Mouse (Mus musculus): ENCODE results near the gene Gpc6. TPM values are rescaled to one million over a fixed set of nuclear protein-coding genes. Genes with fewer than 3 reads are reported as not detected.

Gpc6 gene
- total RNA-seq, 2 experiments from 2014 or later, result 18.2 to 19.4 TPM

DNA sequence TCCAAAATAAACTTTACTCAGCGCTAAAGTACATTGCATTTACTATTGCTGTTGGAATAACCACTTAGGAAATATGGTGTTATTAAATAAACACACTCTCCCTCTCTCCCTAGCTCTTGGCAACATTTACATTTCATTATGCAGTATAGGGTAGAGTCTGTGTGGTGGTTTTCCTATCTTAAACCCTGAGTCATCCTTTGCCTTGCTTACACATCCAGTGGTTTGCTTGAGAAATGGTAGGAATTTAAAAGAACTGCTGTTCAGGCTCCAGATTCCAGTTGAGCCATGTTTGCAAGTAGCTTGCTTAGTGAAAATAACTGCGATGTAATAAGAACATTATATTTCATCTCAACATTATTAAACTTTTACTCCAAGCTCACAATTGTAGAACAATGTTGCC is 3.3 kb downstream of the Gpc6 start:
- peak overlapping the region; percentile 70 for H3K4me3 ChIP-seq
- H3K27ac ChIP-seq, result no peak overlapping the region; the same call in 1 of the 2 replicates
- TF ChIP-seq CTCF (IDR thresholded peaks at IDR 0.05), result no peak
- intact Hi-C loops (cut with DNase I), result loop anchor here (5.0 to 10.0 kb wide), 4 partner anchors 296 to 1096 kb away; no protein-coding TSS in a partner anchor
- no peak for DNase-seq (ENCODE audit: extremely low spot score in 1 of 2, low spot score in 2 of 2)

DNA sequence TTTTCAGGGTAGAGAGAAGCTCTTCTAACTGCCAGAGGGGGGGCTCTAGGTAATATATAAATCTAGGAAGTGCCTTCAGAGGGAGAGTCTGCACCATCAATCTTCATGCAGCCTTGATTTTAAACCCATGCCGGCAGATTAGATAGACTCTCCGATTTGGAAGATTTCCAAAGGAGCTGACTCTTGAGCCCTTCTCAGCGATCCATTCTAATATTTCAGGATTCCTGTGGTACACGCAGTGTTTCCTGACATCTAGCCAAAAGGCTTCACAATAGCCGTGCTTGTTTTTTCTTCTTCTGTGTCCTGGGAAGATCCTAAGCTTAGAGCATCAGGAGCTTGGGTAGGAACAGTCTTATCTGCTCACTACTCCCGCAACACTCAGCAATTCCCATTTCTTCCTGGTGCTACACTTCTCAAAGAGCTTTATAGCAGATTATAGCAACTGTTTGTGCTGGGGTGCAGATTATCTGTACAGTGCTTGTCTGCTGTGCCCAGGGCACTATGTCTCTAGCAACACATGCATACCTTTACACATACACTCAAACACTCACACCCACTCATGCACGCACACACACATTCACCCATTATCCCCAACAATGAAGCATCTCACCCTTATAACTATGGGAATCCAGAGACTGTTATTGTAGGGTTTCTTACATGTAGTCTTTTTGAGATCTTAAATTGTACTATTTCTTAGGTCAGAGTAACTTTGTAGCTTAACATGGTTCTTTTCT is 3.8 kb downstream of the Gpc6 start:
- Histone ChIP-seq H3K27ac (no peak overlapping the region), H3K4me3 (no peak overlapping the region)
- DNase-seq (ENCODE audit: extremely low spot score in 1 of 2, low spot score in 2 of 2), result no peak
- intact Hi-C loops (cut with DNase I), result loop anchor here (5.0 to 10.0 kb wide), 4 partner anchors 296 to 1097 kb away; no protein-coding TSS in a partner anchor
- no peak for TF ChIP-seq CTCF (IDR thresholded peaks at IDR 0.05)

DNA sequence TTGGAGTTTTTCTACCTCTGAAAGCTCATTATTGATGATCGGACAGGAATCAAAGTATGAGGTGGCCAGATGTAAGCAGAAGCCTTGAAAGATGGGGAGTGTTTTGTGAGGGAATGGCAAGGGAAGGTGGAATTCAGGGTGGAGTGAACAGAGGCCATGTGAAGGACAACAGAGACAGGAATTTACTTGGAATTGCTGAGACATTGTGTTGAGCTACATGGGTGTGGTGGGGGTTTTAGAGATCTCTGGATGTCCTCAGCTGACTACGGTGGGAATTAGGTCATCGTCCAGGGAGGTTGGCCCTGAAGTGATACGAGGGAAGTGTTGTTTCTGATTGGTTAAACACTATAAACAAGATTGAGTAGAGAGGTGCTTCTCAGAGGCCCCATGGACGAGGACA is 8.7 kb downstream of the Gpc6 start:
- no peak for DNase-seq (ENCODE audit: extremely low spot score in 1 of 2, low spot score in 2 of 2)
- Histone ChIP-seq H3K27ac (no peak overlapping the region), H3K4me3 (no peak overlapping the region)
- no peak for TF ChIP-seq CTCF (IDR thresholded peaks at IDR 0.05)
- intact Hi-C loops (cut with DNase I), result no loop called here

DNA sequence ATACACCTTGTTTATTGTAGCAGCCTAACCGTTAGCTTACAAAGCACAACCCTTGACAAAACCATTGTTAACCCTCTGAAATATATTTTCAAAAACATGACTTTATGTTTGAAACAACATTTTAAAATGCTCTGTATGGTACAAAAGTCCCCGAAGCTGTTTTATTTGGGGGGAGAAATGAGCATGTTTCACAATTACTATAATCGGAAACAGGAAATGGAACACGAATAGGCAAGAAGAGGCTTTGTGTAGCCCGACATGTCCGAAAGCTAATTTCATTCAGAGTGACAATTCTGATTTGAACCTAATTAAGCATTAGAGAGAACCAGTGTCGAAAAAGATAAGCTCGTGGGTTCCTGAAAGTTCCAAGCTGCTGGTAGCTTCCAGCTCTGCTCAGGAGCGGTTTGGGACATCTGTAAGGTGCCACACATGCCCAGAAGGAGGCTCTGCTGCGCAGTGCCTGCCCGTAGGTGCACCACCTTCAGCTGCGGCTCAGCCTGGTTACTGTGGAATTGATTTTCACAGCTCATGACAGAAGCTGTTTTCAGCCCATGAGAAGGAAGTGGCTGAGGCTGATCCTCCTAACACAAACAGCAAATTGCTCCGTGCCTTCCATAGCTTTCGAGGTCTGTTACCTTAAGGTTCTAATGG is 12.9 kb downstream of the Gpc6 start:
- peak; percentile 25 to 45 for DNase-seq (ENCODE audit: extremely low spot score in 1 of 2, low spot score in 2 of 2)
- no peak overlapping the region for H3K4me3 ChIP-seq
- H3K27ac ChIP-seq, result no peak overlapping the region
- intact Hi-C loops (cut with DNase I), result no loop called here
- TF ChIP-seq CTCF (IDR thresholded peaks at IDR 0.05), result peak; percentile 50

DNA sequence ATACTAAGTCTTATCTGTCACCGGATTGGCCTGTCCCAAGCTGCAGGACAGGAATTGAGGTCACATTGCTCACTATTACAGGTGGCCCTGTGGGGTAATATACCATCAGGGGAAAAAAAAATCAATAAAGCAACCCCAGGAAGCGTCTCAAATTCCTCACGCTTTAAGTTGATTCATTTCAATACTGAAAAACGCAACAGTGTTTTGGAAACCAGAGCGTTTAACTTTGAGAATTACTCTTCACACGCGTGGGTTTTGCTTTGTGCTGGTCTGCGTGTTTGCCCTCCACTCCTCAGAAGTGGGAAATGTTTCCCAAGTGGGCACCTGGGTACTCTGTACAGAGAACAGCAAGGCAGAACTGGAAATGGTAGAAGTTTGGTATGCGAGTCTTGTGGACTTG is 13.6 kb downstream of the Gpc6 start:
- H3K4me3 ChIP-seq, result no peak overlapping the region
- H3K27ac ChIP-seq, result no peak overlapping the region
- no peak for DNase-seq (ENCODE audit: extremely low spot score in 1 of 2, low spot score in 2 of 2)
- TF ChIP-seq CTCF (IDR thresholded peaks at IDR 0.05), result no peak
- intact Hi-C loops (cut with DNase I), result no loop called here

DNA sequence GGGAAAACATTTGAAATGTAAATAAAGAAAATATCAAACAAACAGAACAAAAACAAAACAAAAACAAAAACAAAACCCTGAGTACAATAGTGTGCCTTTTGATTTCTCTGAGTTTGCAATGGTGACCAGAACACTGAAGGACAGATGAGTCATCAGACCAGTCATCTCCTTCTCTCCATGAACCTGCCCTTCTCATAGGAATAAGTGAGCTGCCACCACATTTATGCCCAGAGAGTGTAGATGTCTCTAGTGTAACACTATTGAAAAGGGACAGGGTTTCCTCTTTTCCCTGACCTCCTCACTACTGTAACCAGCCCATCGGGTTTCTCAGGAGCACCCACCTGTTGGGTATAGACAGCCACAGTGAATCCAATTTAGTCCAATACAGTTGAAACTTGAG is 14.4 kb downstream of the Gpc6 start:
- Histone ChIP-seq H3K27ac (no peak overlapping the region), H3K4me3 (no peak overlapping the region)
- DNase-seq (ENCODE audit: extremely low spot score in 1 of 2, low spot score in 2 of 2), result no peak
- no peak for TF ChIP-seq CTCF (IDR thresholded peaks at IDR 0.05)
- intact Hi-C loops (cut with DNase I), result no loop called here

DNA sequence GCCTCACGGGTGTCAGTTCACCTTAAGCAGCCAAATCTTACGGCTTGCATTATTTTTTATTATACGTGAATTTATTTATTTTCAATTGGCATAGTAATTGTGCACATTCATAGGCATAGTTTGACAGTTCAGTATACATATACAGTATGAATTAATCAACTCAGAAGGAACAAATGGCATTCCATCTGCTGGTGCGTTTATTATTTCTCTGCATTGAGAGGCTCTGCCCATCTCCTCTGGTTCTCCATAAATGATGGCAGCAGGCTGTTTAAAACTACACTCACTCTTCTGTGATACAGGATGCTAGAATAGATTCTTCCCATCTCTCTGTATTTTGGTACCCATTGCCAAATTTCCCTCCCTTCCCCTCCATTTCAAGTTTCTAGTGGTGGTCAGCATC is 16.7 kb downstream of the Gpc6 start:
- no peak for TF ChIP-seq CTCF (IDR thresholded peaks at IDR 0.05)
- no peak overlapping the region for H3K4me3 ChIP-seq
- no peak for DNase-seq (ENCODE audit: extremely low spot score in 1 of 2, low spot score in 2 of 2)
- H3K27ac ChIP-seq, result no peak overlapping the region
- intact Hi-C loops (cut with DNase I), result no loop called here

DNA sequence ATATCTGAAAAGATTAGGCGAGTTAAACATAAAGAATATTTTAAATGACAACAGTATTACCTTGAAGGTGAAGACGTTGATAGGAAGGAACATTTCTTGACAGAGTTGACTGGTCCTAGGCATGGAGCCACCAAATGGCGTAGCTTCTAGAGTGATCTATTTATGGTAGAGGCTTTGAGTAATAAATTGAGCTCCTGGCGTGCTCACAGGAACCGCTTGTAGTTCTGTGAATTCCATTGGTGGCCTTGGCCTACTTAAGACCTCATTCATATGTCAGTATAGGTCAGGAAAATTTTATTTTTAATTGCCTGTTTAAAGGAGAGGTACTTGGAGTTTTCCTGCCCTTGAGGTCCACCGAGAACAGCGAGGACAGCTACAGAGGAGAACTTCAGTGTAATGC is 18.6 kb downstream of the Gpc6 start:
- intact Hi-C loops (cut with DNase I), result no loop called here
- no peak for DNase-seq (ENCODE audit: extremely low spot score in 1 of 2, low spot score in 2 of 2)
- Histone ChIP-seq H3K27ac (no peak overlapping the region), H3K4me3 (no peak overlapping the region)
- TF ChIP-seq CTCF (IDR thresholded peaks at IDR 0.05), result no peak

DNA sequence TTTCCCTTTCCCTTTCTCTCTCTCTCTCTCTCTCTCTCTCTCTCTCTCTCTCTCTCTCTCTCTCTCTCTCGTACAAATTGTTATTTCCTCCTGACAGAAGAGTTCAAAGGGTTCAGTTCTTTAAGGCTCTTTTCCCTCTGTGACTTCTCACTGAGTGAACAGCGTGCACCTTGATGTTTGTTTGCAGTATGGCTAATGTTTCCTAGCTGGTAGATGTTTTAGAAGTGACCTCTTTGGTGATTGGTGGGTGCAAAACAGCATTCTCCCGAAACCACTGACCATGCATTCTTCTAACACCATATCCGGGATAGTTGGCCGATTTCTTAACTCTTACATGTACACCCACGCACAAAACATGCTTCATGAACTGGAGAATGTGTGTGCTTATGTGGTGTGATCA is 20.9 kb downstream of the Gpc6 start:
- H3K4me3 ChIP-seq, result no peak overlapping the region
- H3K27ac ChIP-seq, result no peak overlapping the region
- intact Hi-C loops (cut with DNase I), result no loop called here
- no peak for DNase-seq (ENCODE audit: extremely low spot score in 1 of 2, low spot score in 2 of 2)
- TF ChIP-seq CTCF (IDR thresholded peaks at IDR 0.05), result no peak

DNA sequence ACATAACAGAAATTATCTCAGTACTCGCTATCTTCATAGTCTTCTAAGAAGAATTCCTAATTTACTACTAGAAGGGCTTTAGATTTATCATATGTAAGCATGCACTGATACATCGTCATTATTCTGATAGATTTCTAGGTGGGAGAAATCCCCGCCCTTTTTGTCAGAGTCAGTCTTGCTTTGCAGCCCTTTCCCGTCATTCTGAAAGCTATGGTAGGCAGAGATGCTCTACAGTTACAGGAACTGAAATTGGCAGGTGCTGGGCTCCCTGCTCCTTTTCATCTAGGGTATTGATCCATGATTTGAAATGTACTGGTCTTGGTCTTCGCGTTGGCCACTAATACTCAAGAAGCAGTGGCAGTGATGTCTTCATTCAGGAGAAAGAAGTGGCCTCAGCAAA is 22.3 kb downstream of the Gpc6 start:
- Histone ChIP-seq H3K4me3 (no peak overlapping the region), H3K27ac (no peak overlapping the region)
- intact Hi-C loops (cut with DNase I), result no loop called here
- TF ChIP-seq CTCF (IDR thresholded peaks at IDR 0.05), result no peak
- DNase-seq (ENCODE audit: extremely low spot score in 1 of 2, low spot score in 2 of 2), result no peak

DNA sequence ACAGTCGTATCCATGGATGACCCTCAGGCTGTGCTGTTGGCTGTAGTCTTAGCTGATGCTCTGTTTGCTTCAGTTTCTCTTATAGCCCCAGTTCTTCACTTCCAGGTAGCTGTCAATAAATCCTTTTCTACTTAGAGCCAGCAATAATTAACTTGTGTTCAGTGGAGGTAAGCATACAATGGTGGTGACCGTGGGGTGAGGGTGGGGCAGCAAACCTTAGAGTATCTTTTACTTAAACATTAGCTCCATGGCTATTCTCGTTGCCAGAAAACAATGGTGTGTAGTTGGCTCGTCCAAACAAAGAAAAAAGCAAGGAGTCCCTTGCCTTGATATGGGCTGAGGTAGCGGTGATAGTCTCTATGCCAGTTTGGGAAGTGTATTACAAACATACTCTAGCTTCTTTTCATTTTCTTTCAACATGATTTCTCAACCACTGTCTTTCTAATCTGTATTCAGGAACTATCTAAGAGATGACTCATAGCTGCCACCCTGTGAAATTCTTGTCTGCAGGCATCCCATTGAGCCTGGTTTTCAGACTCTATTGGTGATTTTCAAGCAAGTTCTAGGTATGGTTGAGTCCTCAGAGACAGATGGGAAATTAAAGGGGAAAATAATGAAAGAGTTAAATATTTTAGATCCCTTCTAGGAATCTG is 22.9 kb downstream of the Gpc6 start:
- no peak for TF ChIP-seq CTCF (IDR thresholded peaks at IDR 0.05)
- intact Hi-C loops (cut with DNase I), result no loop called here
- no peak overlapping the region for H3K4me3 ChIP-seq
- no peak overlapping the region for H3K27ac ChIP-seq
- DNase-seq (ENCODE audit: extremely low spot score in 1 of 2, low spot score in 2 of 2), result no peak

DNA sequence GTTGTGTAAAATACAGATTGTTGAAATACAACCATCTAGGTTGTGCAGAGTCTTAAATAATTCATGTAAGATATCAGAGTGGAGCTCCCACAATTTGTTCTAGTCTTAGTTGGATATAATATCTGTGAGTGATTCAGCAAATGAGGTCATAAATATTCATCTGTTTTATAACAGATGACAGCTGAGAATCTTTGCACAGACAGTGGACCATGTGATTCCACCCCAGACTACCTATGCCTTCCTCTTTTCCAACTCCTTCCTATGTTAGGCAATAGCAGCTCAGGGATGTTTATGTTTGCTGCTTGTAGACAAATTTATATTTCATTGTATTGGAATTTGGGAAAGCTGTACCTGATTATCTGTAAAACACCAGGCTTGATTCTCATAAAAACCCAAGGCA is 32.0 kb downstream of the Gpc6 start:
- Histone ChIP-seq H3K4me3 (no peak overlapping the region), H3K27ac (no peak overlapping the region)
- intact Hi-C loops (cut with DNase I), result no loop called here
- no peak for DNase-seq (ENCODE audit: extremely low spot score in 1 of 2, low spot score in 2 of 2)
- TF ChIP-seq CTCF (IDR thresholded peaks at IDR 0.05), result no peak

All from left cerebral cortex, adult 2 months (tissue).